Mouse (Mus musculus): ENCODE measurements around the gene Pgap3. TPM values are rescaled to one million over a fixed set of nuclear protein-coding genes. Genes with fewer than 3 reads are reported as not detected.

Gene Pgap3
- polyA plus RNA-seq, 1 experiment from 2014 or later = 8.0 TPM

DNA sequence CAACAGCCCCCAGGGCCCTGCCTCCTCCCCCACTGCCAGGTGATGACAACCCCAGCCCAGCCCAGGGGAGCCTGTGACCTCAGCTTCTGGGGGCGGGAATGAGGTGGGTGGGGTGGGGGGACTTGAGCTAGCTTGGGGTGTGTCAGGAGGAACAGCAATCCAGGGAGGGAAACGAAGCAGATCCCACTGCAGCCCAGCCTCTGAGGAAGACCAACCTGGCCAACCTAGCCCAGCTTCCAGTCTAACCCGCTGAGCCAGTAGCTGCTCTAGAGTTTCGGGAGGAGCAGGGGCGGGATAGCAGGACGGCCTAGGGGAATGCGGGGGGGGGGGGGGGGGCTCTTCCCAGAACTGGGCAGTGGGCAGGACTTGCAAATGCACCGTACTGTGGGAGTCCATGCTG, 8.3 kb downstream of the Pgap3 start:
- no peak overlapping the region for H3K9ac ChIP-seq (replicated peaks; ENCODE audit: low read depth)
- peak; percentile 18; the same call in 1 of the 2 replicates for ATAC-seq

DNA sequence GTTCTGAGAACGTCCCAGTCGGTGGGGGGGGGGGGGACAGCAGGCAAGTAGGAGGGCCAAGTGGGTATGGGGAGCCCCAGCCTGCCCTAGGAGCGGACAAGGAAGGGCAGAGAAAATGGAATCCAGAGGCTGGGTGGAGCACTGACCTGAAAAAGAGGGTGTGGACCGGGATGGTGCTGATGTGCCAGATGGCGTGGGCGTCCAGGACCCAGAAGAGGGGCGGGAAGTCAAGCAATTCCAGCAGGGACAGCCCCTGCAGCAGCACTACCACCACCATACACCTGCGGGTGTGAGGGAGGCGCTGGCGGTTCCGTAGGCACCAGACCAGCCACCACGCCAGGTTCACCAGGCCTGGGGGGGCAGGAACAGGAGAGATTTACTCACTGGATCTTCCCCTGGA, 10.1 kb downstream of the Pgap3 start:
- H3K9ac ChIP-seq (replicated peaks; ENCODE audit: low read depth) = no peak overlapping the region
- ATAC-seq (no peak), DNase-seq (ENCODE audit: low spot score) (no peak)
- H3K4me2 ChIP-seq (replicated peaks; ENCODE audit: low read depth, low read length) = no peak overlapping the region
- no peaks in the 10 kb centered on the region for H3K36me3 ChIP-seq (ENCODE audit: insufficient read depth, low read length)
- H3K4me1 ChIP-seq (ENCODE audit: insufficient read depth, low read depth, low read length) = peaks cover 8% of the 10 kb centered on the region; the same call in 1 of the 2 replicates
- H3K27me3 ChIP-seq (replicated peaks; ENCODE audit: insufficient read depth, low read length) = peaks cover 13% of the 10 kb centered on the region; the same call in 1 of the 2 replicates
- H3K4me3 ChIP-seq (ENCODE audit: low read depth, low read length) = no peak overlapping the region
- TF ChIP-seq EP300 (IDR thresholded peaks at IDR 0.05) (no peak), CTCF (IDR thresholded peaks at IDR 0.05) (no peak)
- WGBS = 77% methylated on average over 12 of the region's 12 CpGs
- H3K27ac ChIP-seq (ENCODE audit: low read length) = no peak overlapping the region
- H3K9me3 ChIP-seq (ENCODE audit: low read length) = no peaks in the 10 kb centered on the region

More for the DNA sequence above, 8.3 kb downstream of the Pgap3 start:
- H3K27me3 ChIP-seq (replicated peaks; ENCODE audit: insufficient read depth, low read length) = peaks cover 8% of the 10 kb centered on the region; the same call in 1 of the 2 replicates
- no peaks in the 10 kb centered on the region for H3K36me3 ChIP-seq (ENCODE audit: insufficient read depth, low read length)
- no peak for DNase-seq (ENCODE audit: low spot score)
- peaks cover 8% of the 10 kb centered on the region; the same call in 1 of the 2 replicates for H3K4me1 ChIP-seq (ENCODE audit: insufficient read depth, low read depth, low read length)
- H3K4me3 ChIP-seq (ENCODE audit: low read depth, low read length) = no peak overlapping the region
- no peaks in the 10 kb centered on the region for H3K9me3 ChIP-seq (ENCODE audit: low read length)
- no peak overlapping the region for H3K4me2 ChIP-seq (replicated peaks; ENCODE audit: low read depth, low read length)
- TF ChIP-seq EP300 (IDR thresholded peaks at IDR 0.05) (no peak), CTCF (IDR thresholded peaks at IDR 0.05) (no peak)
- H3K27ac ChIP-seq (ENCODE audit: low read length) = no peak overlapping the region
- WGBS = 18% methylated on average over 8 of the region's 8 CpGs

DNA sequence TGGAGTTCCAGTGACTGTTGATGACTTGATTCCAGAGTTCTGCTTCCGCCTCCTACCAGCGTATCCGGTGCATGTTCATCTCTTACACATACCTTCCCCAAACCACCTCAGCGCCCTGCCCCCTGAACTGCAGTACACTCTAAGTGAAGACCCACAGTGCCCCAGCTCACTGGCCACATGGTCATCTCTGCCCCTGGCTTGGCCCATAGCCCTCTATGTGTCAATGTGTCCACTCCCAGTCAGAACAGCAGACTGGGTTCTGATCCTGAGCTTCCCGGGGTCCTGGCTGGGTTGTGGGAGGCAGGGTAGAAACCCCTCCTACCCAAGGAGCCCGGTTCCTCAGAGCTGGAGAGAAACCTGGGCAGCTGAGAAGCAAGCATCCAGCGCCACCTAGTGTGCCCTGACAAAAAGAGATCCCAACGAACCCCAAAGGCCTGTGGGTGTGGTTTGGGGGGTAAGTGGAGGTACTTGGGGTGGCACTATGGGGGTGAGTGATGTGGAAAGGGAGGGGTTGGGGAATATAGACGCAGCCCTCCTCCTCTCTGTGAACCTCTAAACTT, 11.0 kb downstream of the Pgap3 start:
- TF ChIP-seq CTCF (IDR thresholded peaks at IDR 0.05) (peak; percentile 78), EP300 (IDR thresholded peaks at IDR 0.05) (no peak)
- Histone ChIP-seq H3K4me1 (ENCODE audit: insufficient read depth, low read depth, low read length) (peaks cover 8% of the 10 kb centered on the region; the same call in 1 of the 2 replicates), H3K4me2 (replicated peaks; ENCODE audit: low read depth, low read length) (no peak overlapping the region), H3K27me3 (replicated peaks; ENCODE audit: insufficient read depth, low read length) (peaks cover 13% of the 10 kb centered on the region; the same call in 1 of the 2 replicates), H3K9ac (replicated peaks; ENCODE audit: low read depth) (no peak overlapping the region), H3K36me3 (ENCODE audit: insufficient read depth, low read length) (no peaks in the 10 kb centered on the region), H3K9me3 (ENCODE audit: low read length) (no peaks in the 10 kb centered on the region), H3K4me3 (ENCODE audit: low read depth, low read length) (no peak overlapping the region), H3K27ac (ENCODE audit: low read length) (no peak overlapping the region)
- ATAC-seq = no peak
- 30% methylated on average over 9 of the region's 9 CpGs for WGBS
- DNase-seq (ENCODE audit: low spot score) = peak; percentile 76

DNA sequence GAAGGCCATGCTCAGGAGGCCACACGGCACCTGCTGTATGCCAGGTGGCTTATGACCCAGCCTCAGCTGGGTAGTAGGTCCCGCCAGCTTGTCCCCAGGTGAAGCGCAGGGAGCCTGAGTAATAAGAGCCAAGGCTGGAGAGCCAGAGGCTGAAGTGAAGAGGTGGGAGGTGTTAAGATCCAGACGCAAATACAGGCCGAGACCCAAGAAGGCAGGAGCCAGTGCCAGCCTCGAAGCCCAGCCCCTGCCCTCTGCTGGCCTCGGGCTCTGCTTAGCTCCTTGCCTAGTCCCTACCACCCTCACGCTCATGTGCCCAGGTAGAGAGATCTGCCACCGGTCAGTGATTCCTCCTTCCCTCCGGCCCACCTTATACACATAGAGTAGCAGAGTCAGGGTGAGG, 12.0 kb downstream of the Pgap3 start:
- H3K36me3 ChIP-seq (ENCODE audit: insufficient read depth, low read length) = no peaks in the 10 kb centered on the region
- H3K27ac ChIP-seq (ENCODE audit: low read length) = no peak overlapping the region
- 48% methylated on average over 10 of the region's 10 CpGs for WGBS
- peaks cover 13% of the 10 kb centered on the region; the same call in 1 of the 2 replicates for H3K27me3 ChIP-seq (replicated peaks; ENCODE audit: insufficient read depth, low read length)
- TF ChIP-seq EP300 (IDR thresholded peaks at IDR 0.05) (no peak), CTCF (IDR thresholded peaks at IDR 0.05) (peak; percentile 23; the same call in 1 of the 2 replicates)
- ATAC-seq (peak; percentile 54), DNase-seq (ENCODE audit: low spot score) (peak; percentile 78)
- H3K4me1 ChIP-seq (ENCODE audit: insufficient read depth, low read depth, low read length) = no peaks in the 10 kb centered on the region
- no peak overlapping the region for H3K4me2 ChIP-seq (replicated peaks; ENCODE audit: low read depth, low read length)
- H3K9ac ChIP-seq (replicated peaks; ENCODE audit: low read depth) = no peak overlapping the region
- no peak overlapping the region for H3K4me3 ChIP-seq (ENCODE audit: low read depth, low read length)
- H3K9me3 ChIP-seq (ENCODE audit: low read length) = no peaks in the 10 kb centered on the region

DNA sequence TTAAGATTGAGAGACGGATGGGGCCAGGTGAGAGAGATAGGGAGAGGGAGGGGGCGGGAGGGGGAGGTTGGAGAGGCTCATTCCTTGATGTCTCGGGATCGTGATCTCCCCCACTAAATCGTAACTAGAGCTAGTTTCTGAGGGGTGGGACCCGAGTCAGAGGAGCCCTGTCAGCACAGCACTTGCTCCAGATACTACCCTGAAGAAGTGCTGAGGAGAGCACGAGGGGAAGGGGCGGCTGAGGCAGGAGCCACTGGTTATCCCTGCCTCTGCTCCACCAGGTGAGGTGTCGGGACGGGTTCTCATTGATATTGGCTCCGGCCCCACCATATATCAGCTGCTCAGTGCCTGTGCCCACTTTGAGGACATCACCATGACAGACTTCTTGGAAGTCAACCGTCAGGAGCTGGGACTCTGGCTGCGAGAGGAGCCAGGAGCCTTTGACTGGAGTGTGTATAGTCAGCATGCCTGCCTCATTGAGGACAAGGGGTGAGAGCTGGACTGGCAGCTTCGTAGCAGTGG, 13.2 kb downstream of the Pgap3 start:
- Histone ChIP-seq H3K9ac (replicated peaks; ENCODE audit: low read depth) (no peak overlapping the region), H3K9me3 (ENCODE audit: low read length) (no peaks in the 10 kb centered on the region), H3K27me3 (replicated peaks; ENCODE audit: insufficient read depth, low read length) (peaks cover 13% of the 10 kb centered on the region; the same call in 1 of the 2 replicates), H3K4me3 (ENCODE audit: low read depth, low read length) (no peak overlapping the region), H3K4me2 (replicated peaks; ENCODE audit: low read depth, low read length) (no peak overlapping the region), H3K27ac (ENCODE audit: low read length) (no peak overlapping the region), H3K36me3 (ENCODE audit: insufficient read depth, low read length) (no peaks in the 10 kb centered on the region), H3K4me1 (ENCODE audit: insufficient read depth, low read depth, low read length) (no peaks in the 10 kb centered on the region)
- no peak for ATAC-seq
- 39% methylated on average over 14 of the region's 14 CpGs for WGBS
- no peak for TF ChIP-seq CTCF (IDR thresholded peaks at IDR 0.05)
- no peak for TF ChIP-seq EP300 (IDR thresholded peaks at IDR 0.05)
- DNase-seq (ENCODE audit: low spot score) = no peak

DNA sequence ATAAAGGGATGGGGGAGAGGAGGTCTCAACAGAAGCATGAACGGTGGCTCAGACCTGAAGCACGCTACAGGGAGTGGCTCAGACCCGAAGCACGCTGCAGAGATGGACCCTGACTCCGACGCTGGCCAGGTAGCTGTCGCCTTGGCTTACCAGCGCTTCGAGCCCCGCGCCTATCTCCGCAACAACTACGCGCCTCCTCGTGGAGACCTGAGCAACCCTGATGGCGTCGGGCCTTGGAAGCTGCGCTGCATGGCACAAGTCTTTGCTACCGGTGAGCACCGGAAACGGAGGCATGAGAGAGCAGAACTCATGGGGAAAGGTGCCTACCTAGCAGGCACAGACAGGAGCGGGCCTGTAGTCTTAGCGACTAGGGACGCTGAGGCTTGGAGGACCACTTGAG, 13.7 kb downstream of the Pgap3 start:
- Histone ChIP-seq H3K9ac (replicated peaks; ENCODE audit: low read depth) (no peak overlapping the region), H3K4me1 (ENCODE audit: insufficient read depth, low read depth, low read length) (no peaks in the 10 kb centered on the region), H3K9me3 (ENCODE audit: low read length) (no peaks in the 10 kb centered on the region), H3K27ac (ENCODE audit: low read length) (no peak overlapping the region), H3K4me3 (ENCODE audit: low read depth, low read length) (no peak overlapping the region), H3K4me2 (replicated peaks; ENCODE audit: low read depth, low read length) (no peak overlapping the region), H3K36me3 (ENCODE audit: insufficient read depth, low read length) (no peaks in the 10 kb centered on the region), H3K27me3 (replicated peaks; ENCODE audit: insufficient read depth, low read length) (peaks cover 13% of the 10 kb centered on the region; the same call in 1 of the 2 replicates)
- DNase-seq (ENCODE audit: low spot score) (no peak), ATAC-seq (no peak)
- WGBS = 11% methylated on average over 24 of the region's 24 CpGs
- TF ChIP-seq CTCF (IDR thresholded peaks at IDR 0.05) = peak; percentile 41
- no peak for TF ChIP-seq EP300 (IDR thresholded peaks at IDR 0.05)
